Mouse (Mus musculus): ENCODE results near the gene Pih1h3b.
A peak's percentile ranks its signal among the peaks of the same experiment; 100 is the strongest.

The Pih1h3b gene

DNA sequence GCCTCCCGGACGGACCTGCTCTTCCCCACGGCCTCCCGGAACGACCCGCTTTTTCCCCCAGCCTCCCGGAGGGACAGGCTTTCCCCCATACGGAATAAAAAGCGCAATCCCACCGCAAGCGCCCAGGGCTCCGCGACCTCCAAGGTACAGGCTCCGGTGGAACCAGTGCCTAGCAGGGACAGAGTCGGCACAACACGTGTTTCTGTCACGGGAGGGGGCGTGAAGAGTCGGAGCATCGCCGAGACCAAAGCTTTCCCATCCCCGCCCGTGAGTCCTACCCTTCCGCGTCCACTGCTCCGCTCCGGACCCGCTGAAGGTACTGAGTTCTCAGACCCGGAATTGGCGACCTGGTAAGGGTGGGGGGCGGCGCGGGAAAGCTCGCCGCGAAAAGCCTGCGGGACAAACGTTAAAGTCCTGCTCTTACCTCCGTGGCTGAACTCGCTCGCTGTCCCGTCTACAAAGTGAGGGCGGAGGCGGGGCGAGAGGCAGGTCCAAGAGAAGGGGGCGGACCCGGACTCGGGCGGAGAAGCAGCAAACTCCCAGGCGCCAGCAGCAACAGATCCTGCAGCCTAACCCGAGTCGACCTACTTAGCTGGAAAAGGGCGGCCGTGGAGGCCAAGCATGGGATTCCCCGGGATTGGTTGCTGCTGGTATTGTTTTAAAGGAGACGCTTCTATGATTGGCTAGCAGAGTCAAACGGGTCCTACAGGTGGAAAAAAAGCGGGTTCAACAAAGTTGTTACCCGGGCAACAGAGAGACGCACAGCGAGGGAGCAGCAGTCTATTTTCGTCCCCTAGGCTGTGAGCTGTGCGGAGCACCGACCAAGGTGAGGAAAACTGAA, at the start of gene Pih1h3b, which contains the start of gene Nup62cl:
TSS of gene Pih1h3b (plus strand) at position 745 of the 841 bp plus-strand sequence.
TSS of gene Nup62cl (minus strand) at position 578 of the 841 bp plus-strand sequence.
- DNase-seq = peak; percentile 31 to 52

GRCm38 (mm10) chrX:140060886-140061874, 1.5 kb upstream of the Pih1h3b start:
- peak; percentile 13 to 23 for DNase-seq

- no peak for DNase-seq
Measured at GRCm38 (mm10) chrX:140082535-140082934, 19.9 kb downstream of the Pih1h3b start.

DNA sequence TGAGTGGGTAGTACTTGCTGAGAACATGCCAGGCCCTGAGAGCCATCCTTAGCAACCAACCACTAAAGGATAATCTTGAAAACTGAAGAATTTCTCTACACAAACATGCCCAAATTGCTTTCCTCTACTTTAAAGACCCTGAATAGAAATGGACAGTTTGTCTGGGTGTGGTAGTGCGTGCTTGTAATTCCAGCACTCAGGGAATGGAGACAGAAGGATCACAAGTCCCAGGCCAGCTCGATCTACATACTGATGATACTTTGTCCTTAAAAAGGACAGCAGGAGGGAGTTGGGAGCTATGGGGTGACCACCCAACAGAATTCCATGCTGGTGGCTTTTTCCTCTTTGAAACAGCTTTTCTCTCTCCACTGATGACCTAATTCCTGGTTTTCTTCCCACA, 31.4 kb downstream of the Pih1h3b start:
- DNase-seq = no peak
